8 mouse cellular contexts compared by ENCODE assay signal in genomic region chr7:118129430-118130041, GRCm38 (mm10). TPM values are rescaled to one million over a fixed set of nuclear protein-coding genes. Genes with fewer than 3 reads are reported as not detected.
DNase-seq lines count a peak whose midpoint lies in the region; ATAC-seq and TF ChIP-seq lines count a peak whose summit lies in the region.

Gene Arl6ip1, minus strand, starts transcription at chr7:118129662.

- H3K4me1 ChIP-seq in hindbrain, embryonic 13.5 days (replicated peaks), result peaks cover 29% of the 10 kb centered on the region

- peak within 1 kb of the TSS; percentile 90 for H3K27ac ChIP-seq in hindbrain, embryonic 13.5 days

- ATAC-seq in Patski, result peak; percentile 99
- ATAC-seq in hindbrain, embryonic 13.5 days (ENCODE audit: low FRiP score), result peak; percentile 100

- peak within 1 kb of the TSS; percentile 67 for H3K4me2 ChIP-seq in hindbrain, embryonic 13.5 days

- POLR2A ChIA-PET in Patski (lab: Charles Lee), result interaction anchor here (1.7 to 3.1 kb wide), 2 partner anchors 9 to 12 kb away, joined by 7 to 24 read pairs; partner anchors contain the start of gene Rps15a

- DNase-seq in Patski (ENCODE audit: low read depth, low spot score), result peak; percentile 95
- peak; percentile 95 to 96 for DNase-seq in cerebellum, postnatal 14 days
- DNase-seq in frontal cortex, postnatal 14 days (ENCODE audit: low spot score in 2 of 2), result peak; percentile 96
- peak; percentile 87 to 88 for DNase-seq in layer of hippocampus, postnatal 25 days (ENCODE audit: extremely low spot score in 1 of 2, low spot score in 1 of 2)
- DNase-seq in lung, postnatal 25 days (ENCODE audit: low spot score), result peak; percentile 99
- DNase-seq in retina, embryonic 14.5 days (ENCODE audit: low spot score), result peak; percentile 97
- peak; percentile 95 for DNase-seq in thymus, postnatal 4 days

- TF ChIP-seq CTCF in Patski (IDR thresholded peaks at IDR 0.05), result no peak

- peak within 1 kb of the TSS; percentile 91 for H3K9ac ChIP-seq in hindbrain, embryonic 13.5 days

- in situ Hi-C loops in Patski (cut with MboI; ENCODE audit: low pct_unique_long_range_greater_than_20kb), result loop anchor here (10.0 kb wide), 1 partner anchor 165 kb away; no protein-coding TSS in a partner anchor

- no peaks in the 10 kb centered on the region for H3K9me3 ChIP-seq in hindbrain, embryonic 13.5 days

- H3K27me3 ChIP-seq in Patski, result no peaks in the 10 kb centered on the region
- H3K27me3 ChIP-seq in hindbrain, embryonic 13.5 days, result no peaks in the 10 kb centered on the region

- H3K4me3 ChIP-seq in hindbrain, embryonic 13.5 days, result peak within 1 kb of the TSS; percentile 90

- WGBS in hindbrain, embryonic 13.5 days, result under 1% methylated on average over 39 of the region's 39 CpGs

- peaks cover 10% of the 10 kb centered on the region for H3K36me3 ChIP-seq in hindbrain, embryonic 13.5 days

- CTCF ChIA-PET in Patski (lab: Charles Lee), result interaction anchor here (1.2 to 2.0 kb wide), 2 partner anchors 10 to 20 kb away, joined by 4 read pairs; no protein-coding TSS in a partner anchor

RNA-seq across cellular contexts. Expression of gene Arl6ip1, which starts in this region (rescaled TPM):
- polyA plus RNA-seq in Patski (2021), result 296 TPM
- polyA plus RNA-seq in hindbrain, embryonic 13.5 days (2015; fragmentation: Nextera tagmentation; extraction: Ambion mirVana), result 571 and 593 TPM in 2 replicates
- total RNA-seq in layer of hippocampus, postnatal 25 days (2021), result 100 to 1,000 TPM; 275 to 286 TPM

Comparison
In these comparisons a context has a peak if more than half of its experiments do, and no peak if none do; other contexts are left out.
1. Peak in every context shown above with its lines: DNase-seq, ATAC-seq, H3K4me3 ChIP-seq and H3K27ac ChIP-seq.